Mouse (Mus musculus) limb, embryonic 14.5 days (tissue): Measurements from ENCODE around the gene Lrrc74a. TPM values are rescaled to one million over a fixed set of nuclear protein-coding genes. Genes with fewer than 3 reads are reported as not detected.

ENCODE experiments used
- ATAC-seq: fragments of 200-750 bp; cut with Nextera tagmentation; 2 replicates; pipeline ENCODE4 v1.8.0; 2017; ENCODE audit warnings: low read depth, moderate number of reproducible peaks, moderate TSS enrichment; ENCODE audit not compliant: low FRiP score
- DNase-seq: peaks from one replicate; pipeline ENCODE4 v3.0.0-alpha.2; 2015; ENCODE audit warnings: low spot score
- H3K27ac ChIP-seq: fragments of 300-500 bp; sonication (generic); replicated peaks from 2 replicates; pipeline ENCODE4 v1.5.1; 2014; ENCODE audit warnings: low read depth, mild to moderate bottlenecking, low read length, moderate library complexity, mixed read lengths
- H3K27me3 ChIP-seq: fragments of 300-500 bp; sonication (generic); 2 replicates; pipeline ENCODE4 v1.6.1; 2014; ENCODE audit warnings: low read length, mixed read lengths; ENCODE audit not compliant: control insufficient read depth, insufficient read depth
- H3K36me3 ChIP-seq: fragments of 300-500 bp; sonication (generic); 2 replicates; pipeline ENCODE4 v1.6.1; 2014; ENCODE audit warnings: mild to moderate bottlenecking, low read length, moderate library complexity, mixed read lengths; ENCODE audit not compliant: control insufficient read depth, insufficient read depth
- H3K4me1 ChIP-seq: fragments of 300-500 bp; sonication (generic); 2 replicates; pipeline ENCODE4 v1.6.1; 2014; ENCODE audit warnings: antibody characterized with exemption, low read length, mixed read lengths; ENCODE audit not compliant: control insufficient read depth, insufficient read depth
- H3K4me2 ChIP-seq: fragments of 300-500 bp; sonication (generic); replicated peaks from 2 replicates; pipeline ENCODE4 v1.6.1; 2014; ENCODE audit warnings: low read depth, mild to moderate bottlenecking, low read length, moderate library complexity; ENCODE audit not compliant: severe bottlenecking
- H3K4me3 ChIP-seq: fragments of 300-500 bp; sonication (generic); replicated peaks from 2 replicates; pipeline ENCODE4 v1.5.1; 2014; ENCODE audit warnings: low read length
- H3K9ac ChIP-seq: fragments of 300-500 bp; sonication (generic); 2 replicates; pipeline ENCODE4 v1.6.1; 2014; ENCODE audit warnings: mild to moderate bottlenecking, low read depth, low read length, moderate library complexity; ENCODE audit not compliant: severe bottlenecking
- H3K9me3 ChIP-seq: fragments of 300-500 bp; sonication (generic); 2 replicates; pipeline ENCODE4 v1.6.1; 2016; ENCODE audit warnings: low read length; ENCODE audit not compliant: control insufficient read depth
- POLR2A ChIP-seq: fragments of 200-500 bp; IDR thresholded peaks from 2 replicates; pipeline ENCODE4 v1.8.0; 2012; ENCODE audit warnings: inconsistent platforms, mild to moderate bottlenecking, moderate library complexity, borderline replicate concordance; ENCODE audit not compliant: insufficient read depth, insufficient read length; ENCODE audit errors: extremely low read depth
- WGBS: fragments of 180-500 bp; shearing (Covaris S2); extraction: QIAGEN DNeasy Blood & Tissue Kit; methylation state at CpG from one replicate; pipeline ENCODE4 v1.1.7; 2014; 5-methylcytosine and 5-hydroxymethylcytosine counted together
- polyA plus RNA-seq, 2 experiments: library from polyadenylated mRNA; depleted of rRNA in 1 of 2; stranded (reverse) in 1 of 2; unstranded in 1 of 2; fragments of >200 nt; fragmentation: Nextera tagmentation in 1 of 2; extraction: Ambion mirVana in 1 of 2; gene quantifications; 2 replicates each; pipeline versions ENCODE4 v1.2.1 to v1.2.3; 2012 to 2014

Gene Lrrc74a
- polyA plus RNA-seq, 2 experiments, result not detected

DNA sequence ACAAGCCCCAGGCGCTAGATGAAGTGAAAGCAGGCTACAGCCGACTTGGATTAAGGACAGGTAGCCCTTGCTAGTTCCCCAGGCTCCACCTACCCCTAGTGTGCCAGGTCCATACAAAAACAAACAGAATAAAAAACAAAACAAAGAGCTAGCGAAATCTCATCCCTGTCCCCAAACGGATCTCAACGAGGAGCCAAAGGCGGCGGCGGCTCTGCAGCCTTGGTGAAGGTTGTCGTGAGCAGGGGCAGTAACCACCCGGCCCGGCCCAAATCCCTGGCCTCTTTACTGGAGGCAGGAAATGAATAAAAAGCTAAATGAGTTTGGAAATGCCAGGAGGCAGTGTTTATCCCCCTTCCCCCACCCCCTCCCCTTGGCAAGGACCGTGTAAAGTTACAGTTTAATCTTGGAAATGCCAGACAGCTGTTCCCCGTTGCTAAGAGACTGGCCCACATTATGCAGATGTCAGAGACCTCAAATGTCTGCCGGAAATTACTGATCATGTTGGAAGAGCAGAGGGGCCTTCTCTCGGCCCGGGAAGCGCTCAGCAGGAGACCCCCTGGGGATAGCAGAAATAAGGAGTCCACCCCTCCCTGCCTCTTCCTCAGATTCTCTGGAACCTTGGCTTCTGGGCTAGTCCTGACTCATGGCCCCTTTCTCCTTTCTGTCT, 68.0 kb downstream of the Lrrc74a start:
- peak overlapping the region; percentile 3 for H3K4me3 ChIP-seq
- peaks cover 77% of the 10 kb centered on the region for H3K4me1 ChIP-seq
- peak overlapping the region; percentile 47 for H3K4me2 ChIP-seq
- H3K27ac ChIP-seq, result peak overlapping the region; percentile 96
- 2% methylated on average over 16 of the region's 17 CpGs for WGBS
- H3K36me3 ChIP-seq, result no peaks in the 10 kb centered on the region
- H3K9me3 ChIP-seq, result no peaks in the 10 kb centered on the region
- DNase-seq (peak; percentile 89), ATAC-seq (peak; percentile 52)
- H3K27me3 ChIP-seq, result no peaks in the 10 kb centered on the region
- H3K9ac ChIP-seq, result peak overlapping the region; percentile 38; the same call in 1 of the 2 replicates
- TF ChIP-seq POLR2A, result no peak

DNA sequence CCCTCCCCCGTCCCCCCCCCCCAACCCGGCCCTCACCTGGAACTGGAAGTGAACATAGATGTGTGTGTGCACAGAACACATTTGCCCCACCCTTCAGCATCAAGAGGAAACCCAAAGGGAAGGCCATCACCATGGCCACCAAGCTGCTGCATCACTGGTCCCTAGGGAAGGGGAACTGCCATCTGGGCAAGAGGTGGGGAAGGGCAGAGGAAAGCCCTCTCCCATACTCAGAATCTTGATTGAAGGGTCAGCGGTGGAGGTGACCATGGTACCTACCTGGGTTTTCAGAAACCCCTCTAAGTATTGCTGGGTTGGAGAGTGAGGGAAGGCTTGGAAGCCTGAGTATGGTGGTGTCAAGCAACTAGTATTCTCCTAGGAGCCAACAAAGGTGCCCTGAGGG, 68.7 kb downstream of the Lrrc74a start:
- 43% methylated on average over 3 of the region's 3 CpGs for WGBS
- DNase-seq (no peak), ATAC-seq (no peak)
- peak overlapping the region; percentile 96 for H3K27ac ChIP-seq
- H3K4me3 ChIP-seq, result no peak overlapping the region
- H3K4me1 ChIP-seq, result peaks cover 85% of the 10 kb centered on the region
- no peak for TF ChIP-seq POLR2A
- no peaks in the 10 kb centered on the region for H3K27me3 ChIP-seq
- no peaks in the 10 kb centered on the region for H3K9me3 ChIP-seq
- no peak overlapping the region for H3K9ac ChIP-seq
- H3K4me2 ChIP-seq, result peak overlapping the region; percentile 47
- H3K36me3 ChIP-seq, result no peaks in the 10 kb centered on the region

GRCm38 (mm10) chr12:86803651-86804307, 69.6 kb downstream of the Lrrc74a start:
- H3K9ac ChIP-seq, result no peak overlapping the region

GRCm38 (mm10) chr12:86804308-86804700, 70.1 kb downstream of the Lrrc74a start:
- Histone ChIP-seq H3K9ac (no peak overlapping the region), H3K4me3 (no peak overlapping the region)
- DNase-seq, result no peak

More at GRCm38 (mm10) chr12:86803651-86804307, 69.6 kb downstream of the Lrrc74a start:
- ATAC-seq (no peak), DNase-seq (no peak)
- Histone ChIP-seq H3K4me1 (peaks cover 86% of the 10 kb centered on the region), H3K4me3 (no peak overlapping the region), H3K9me3 (no peaks in the 10 kb centered on the region), H3K27me3 (no peaks in the 10 kb centered on the region), H3K4me2 (no peak overlapping the region), H3K36me3 (no peaks in the 10 kb centered on the region), H3K27ac (peak overlapping the region; percentile 96; the same call in 1 of the 2 replicates)
- no peak for TF ChIP-seq POLR2A
- 52% methylated on average over 6 of the region's 6 CpGs for WGBS

DNA sequence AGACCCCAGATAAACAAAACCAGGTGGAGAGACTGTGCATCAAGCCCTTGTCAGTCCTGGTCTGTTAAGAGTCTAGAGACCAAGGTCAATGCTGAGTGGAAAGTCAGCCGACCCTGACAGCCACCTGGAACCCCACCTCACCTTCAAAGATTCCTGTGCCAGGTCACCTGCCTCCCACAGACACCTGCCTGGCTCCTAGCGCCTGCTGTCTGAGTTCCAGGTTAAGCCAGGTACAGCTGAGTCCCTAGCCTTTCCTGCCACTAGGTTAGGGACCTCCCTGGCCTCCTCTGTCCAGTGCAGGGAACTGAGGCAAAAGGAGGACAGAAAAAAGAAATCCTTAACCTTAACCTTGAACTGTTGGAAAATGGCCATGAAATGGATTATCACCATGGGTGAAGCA, 70.7 kb downstream of the Lrrc74a start:
- TF ChIP-seq POLR2A, result no peak
- Histone ChIP-seq H3K9me3 (no peaks in the 10 kb centered on the region), H3K9ac (no peak overlapping the region), H3K36me3 (no peaks in the 10 kb centered on the region), H3K4me2 (no peak overlapping the region), H3K27me3 (no peaks in the 10 kb centered on the region), H3K4me1 (peaks cover 78% of the 10 kb centered on the region), H3K4me3 (no peak overlapping the region), H3K27ac (peak overlapping the region; percentile 71; the same call in 1 of the 2 replicates)
- ATAC-seq (no peak), DNase-seq (no peak)
- 49% methylated on average over 2 of the region's 2 CpGs for WGBS

More at GRCm38 (mm10) chr12:86804308-86804700, 70.1 kb downstream of the Lrrc74a start:
- no peaks in the 10 kb centered on the region for H3K27me3 ChIP-seq
- H3K9me3 ChIP-seq, result no peaks in the 10 kb centered on the region
- peaks cover 81% of the 10 kb centered on the region for H3K4me1 ChIP-seq
- TF ChIP-seq POLR2A, result no peak
- H3K27ac ChIP-seq, result peak overlapping the region; percentile 71
- no peak overlapping the region for H3K4me2 ChIP-seq
- ATAC-seq, result no peak
- 30% methylated on average over 3 of the region's 4 CpGs for WGBS
- H3K36me3 ChIP-seq, result no peaks in the 10 kb centered on the region
